Mouse (Mus musculus) macrophage (primary cell): Measurements from ENCODE around the gene Sc5d. TPM values are rescaled to one million over a fixed set of nuclear protein-coding genes. Genes with fewer than 3 reads are reported as not detected.

Source experiments
- H3K27ac ChIP-seq: fragments of 350-480 bp; formaldehyde crosslinking; 2 replicates; pipeline ENCODE4 v1.9.0; 2021
- H3K36me3 ChIP-seq: fragments of 350-480 bp; formaldehyde crosslinking; 2 replicates; pipeline ENCODE4 v1.9.0; 2021; ENCODE audit errors: inconsistent target
- H3K4me3 ChIP-seq: fragments of 350-480 bp; formaldehyde crosslinking; 2 replicates; pipeline ENCODE4 v1.9.0; 2021; ENCODE audit errors: inconsistent target
- H3K79me2 ChIP-seq: fragments of 350-480 bp; formaldehyde crosslinking; 2 replicates; pipeline ENCODE4 v1.9.0; 2021; ENCODE audit errors: inconsistent target
- WGBS: methylation state at CpG from one replicate; pipeline ENCODE4 v1.1.7; 2026; ENCODE audit warnings: inconsistent platforms; ENCODE audit not compliant: missing documents; 5-methylcytosine and 5-hydroxymethylcytosine counted together
- polyA plus RNA-seq: library from polyadenylated mRNA; stranded (reverse); fragments of 250-400 nt; gene quantifications from 3 replicates; pipeline ENCODE4 v1.2.4, GENCODE M21; 2018; ENCODE audit warnings: inconsistent platforms

Sc5d gene
- polyA plus RNA-seq, 1 experiment from 2014 or later, result 61.7 TPM

- Histone ChIP-seq H3K79me2 (no peaks in the 10 kb centered on the region), H3K36me3 (no peaks in the 10 kb centered on the region), H3K4me3 (no peak overlapping the region), H3K27ac (no peak overlapping the region)
- 80% methylated on average over 2 of the region's 2 CpGs for WGBS
Observed at GRCm38 (mm10) chr9:42230333-42230732, 33.7 kb downstream of the Sc5d start.

GRCm38 (mm10) chr9:42229465-42230110 lies 34.5 kb downstream of the Sc5d start:
- Histone ChIP-seq H3K27ac (no peak overlapping the region), H3K36me3 (no peaks in the 10 kb centered on the region), H3K4me3 (no peak overlapping the region), H3K79me2 (no peaks in the 10 kb centered on the region)
- WGBS, result 65% methylated on average over 11 of the region's 12 CpGs

- 91% methylated on average over 1 of the region's 1 CpGs for WGBS
- Histone ChIP-seq H3K36me3 (no peaks in the 10 kb centered on the region), H3K27ac (no peak overlapping the region), H3K79me2 (no peaks in the 10 kb centered on the region), H3K4me3 (no peak overlapping the region)
Observed at GRCm38 (mm10) chr9:42227804-42228203, 36.3 kb downstream of the Sc5d start.

GRCm38 (mm10) chr9:42219001-42219660 lies 44.9 kb downstream of the Sc5d start:
- Histone ChIP-seq H3K4me3 (no peak overlapping the region), H3K27ac (no peak overlapping the region), H3K36me3 (no peaks in the 10 kb centered on the region), H3K79me2 (no peaks in the 10 kb centered on the region)
- 78% methylated on average over 6 of the region's 12 CpGs for WGBS

GRCm38 (mm10) chr9:42217685-42218084 lies 46.4 kb downstream of the Sc5d start:
- WGBS, result 90% methylated on average over 10 of the region's 10 CpGs
- no peak overlapping the region for H3K27ac ChIP-seq
- no peaks in the 10 kb centered on the region for H3K36me3 ChIP-seq
- H3K79me2 ChIP-seq, result no peaks in the 10 kb centered on the region
- H3K4me3 ChIP-seq, result no peak overlapping the region

- Histone ChIP-seq H3K4me3 (no peak overlapping the region), H3K79me2 (no peaks in the 10 kb centered on the region), H3K36me3 (no peaks in the 10 kb centered on the region), H3K27ac (no peak overlapping the region)
- 100% methylated on average over 1 of the region's 1 CpGs for whole genome bisulfite sequencing
Observed at GRCm38 (mm10) chr9:42214116-42214515, 49.9 kb downstream of the Sc5d start.

GRCm38 (mm10) chr9:42213142-42213541 lies 50.9 kb downstream of the Sc5d start:
- Histone ChIP-seq H3K27ac (no peak overlapping the region), H3K36me3 (no peaks in the 10 kb centered on the region), H3K79me2 (no peaks in the 10 kb centered on the region), H3K4me3 (no peak overlapping the region)
- WGBS, result 100% methylated on average over 1 of the region's 1 CpGs

- Histone ChIP-seq H3K4me3 (no peak overlapping the region), H3K79me2 (no peaks in the 10 kb centered on the region), H3K27ac (no peak overlapping the region), H3K36me3 (no peaks in the 10 kb centered on the region)
- 81% methylated on average over 6 of the region's 6 CpGs for WGBS
Observed at GRCm38 (mm10) chr9:42209666-42210065, 54.4 kb downstream of the Sc5d start.

- Histone ChIP-seq H3K79me2 (no peaks in the 10 kb centered on the region), H3K4me3 (no peak overlapping the region), H3K27ac (no peak overlapping the region), H3K36me3 (no peaks in the 10 kb centered on the region)
- 59% methylated on average over 5 of the region's 5 CpGs for WGBS
Observed at GRCm38 (mm10) chr9:42208463-42208862, 55.6 kb downstream of the Sc5d start.

- no peaks in the 10 kb centered on the region for H3K79me2 ChIP-seq
- 100% methylated on average over 1 of the region's 1 CpGs for WGBS
Observed at GRCm38 (mm10) chr9:42206750-42207149, 57.3 kb downstream of the Sc5d start.

GRCm38 (mm10) chr9:42202271-42202670 lies 61.8 kb downstream of the Sc5d start:
- 95% methylated on average over 5 of the region's 5 CpGs for WGBS
- no peak overlapping the region for H3K27ac ChIP-seq
- H3K79me2 ChIP-seq, result no peaks in the 10 kb centered on the region
- no peaks in the 10 kb centered on the region for H3K36me3 ChIP-seq
- no peak overlapping the region for H3K4me3 ChIP-seq

More at GRCm38 (mm10) chr9:42206750-42207149, 57.3 kb downstream of the Sc5d start:
- Histone ChIP-seq H3K4me3 (no peak overlapping the region), H3K27ac (no peak overlapping the region), H3K36me3 (no peaks in the 10 kb centered on the region)

Other genes with a start within 250 kb of the Sc5d start
- gene Sorl1, start 140.0 kb downstream of the Sc5d start, polyA plus RNA-seq, result 8.2 to 36.8 TPM (median 23.6 TPM) in 3 replicates
- not detected in 3 replicates for gene Tecta, start 135.7 kb upstream of the Sc5d start, polyA plus RNA-seq
- 10.0 to 11.4 TPM (median 10.9 TPM) in 3 replicates for gene Tbcel, start 243.6 kb upstream of the Sc5d start, polyA plus RNA-seq